Mouse (Mus musculus): ENCODE data around the gene Ch25h.

The Ch25h gene

GRCm38 (mm10) chr19:34474991-34475971 is at the start of gene Ch25h:
Ch25h (minus strand) TSS chr19:34475164.
- peak; percentile 63 to 66 for DNase-seq

DNA sequence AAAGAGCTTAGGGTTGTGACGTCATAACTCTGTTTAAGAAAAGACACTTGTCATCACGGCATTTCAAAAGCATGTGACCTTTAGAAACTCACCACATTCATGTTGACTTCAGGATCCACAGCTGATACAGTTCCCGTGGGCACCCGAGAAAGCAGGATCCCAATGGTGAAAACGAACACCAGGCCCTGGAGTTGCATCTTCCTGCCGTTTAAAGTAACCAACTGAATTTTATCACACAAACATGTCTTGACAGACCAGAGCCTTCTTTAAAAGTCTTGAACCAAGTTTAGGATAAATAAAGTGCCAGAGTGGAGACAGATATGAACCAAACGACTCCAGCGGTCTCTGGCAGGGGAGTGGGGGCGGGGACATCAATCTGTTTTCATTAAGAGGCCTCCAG is 49.7 kb upstream of the Ch25h start:
- no peak for DNase-seq

GRCm38 (mm10) chr19:34523106-34523725 is 48.3 kb upstream of the Ch25h start:
- DNase-seq: no peak

GRCm38 (mm10) chr19:34521978-34522377 is 47.0 kb upstream of the Ch25h start:
- no peak for DNase-seq

GRCm38 (mm10) chr19:34521361-34521760 is 46.4 kb upstream of the Ch25h start:
- DNase-seq: no peak

DNA sequence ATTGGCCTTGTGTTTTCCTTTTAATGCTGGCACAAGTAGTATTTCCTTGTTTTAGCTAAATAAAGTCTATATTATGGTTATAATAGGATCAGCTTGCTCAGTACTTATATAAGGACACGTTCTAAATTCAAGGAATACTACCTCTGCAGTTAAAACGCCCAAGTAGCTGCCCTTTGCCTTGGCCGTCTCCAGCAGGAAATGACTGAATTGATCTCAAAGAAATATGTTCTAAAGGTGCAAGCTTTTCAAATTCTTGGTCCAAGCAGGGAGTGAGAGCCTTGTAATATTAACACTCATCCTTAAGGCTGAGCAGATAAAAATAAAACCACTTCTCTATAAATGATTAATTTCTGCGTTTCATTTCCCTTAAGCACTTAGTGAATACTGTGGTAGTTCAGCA is 45.1 kb upstream of the Ch25h start:
- no peak for DNase-seq

GRCm38 (mm10) chr19:34519646-34520045 is 44.7 kb upstream of the Ch25h start:
- DNase-seq: no peak

GRCm38 (mm10) chr19:34518786-34519185 is 43.8 kb upstream of the Ch25h start:
- peak in 1 of 2 experiments; percentile 12 for DNase-seq

GRCm38 (mm10) chr19:34517812-34518594 is 43.0 kb upstream of the Ch25h start:
- peak; percentile 63 to 65 for DNase-seq

GRCm38 (mm10) chr19:34517197-34517596 is 42.2 kb upstream of the Ch25h start:
- DNase-seq: no peak

DNA sequence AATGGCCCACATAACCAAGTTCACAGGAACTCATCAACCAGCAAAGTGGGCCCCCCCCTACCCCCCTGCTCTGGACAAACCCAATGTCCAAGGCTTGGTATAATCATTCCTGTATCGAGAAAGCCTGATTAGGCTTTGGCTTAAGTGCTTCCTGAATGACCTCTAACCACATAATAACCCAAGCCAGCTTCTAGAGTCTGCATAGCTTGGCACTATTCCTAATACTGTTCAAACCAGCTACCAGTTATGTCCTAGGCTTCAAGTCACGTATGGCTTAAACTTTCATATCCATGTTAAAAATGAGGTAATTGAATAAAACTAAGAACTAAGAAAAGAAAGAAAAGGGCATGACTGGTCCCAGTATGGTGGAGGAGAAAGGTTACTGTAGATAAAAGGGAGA is 41.4 kb upstream of the Ch25h start:
- no peak for DNase-seq

DNA sequence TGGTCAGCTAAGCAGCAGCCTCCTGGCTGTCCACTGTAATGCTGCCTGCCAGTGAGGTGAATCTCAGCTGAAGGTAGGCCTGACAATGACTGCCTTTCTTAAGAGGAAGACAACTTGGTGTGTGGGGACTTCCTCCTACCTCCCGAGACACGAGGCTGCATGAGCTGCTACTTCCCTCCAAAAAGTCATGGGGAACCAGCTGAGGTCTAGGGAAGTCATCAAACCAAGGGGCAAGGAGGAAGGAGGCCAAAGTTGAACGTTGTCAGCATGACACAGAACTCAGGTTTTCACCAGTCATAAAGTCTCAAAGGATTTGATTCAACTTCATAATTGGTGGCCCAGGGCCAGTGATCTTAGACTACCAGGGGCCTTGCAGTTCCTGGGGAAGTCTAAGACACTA is 40.7 kb upstream of the Ch25h start:
- no peak for DNase-seq

GRCm38 (mm10) chr19:34511528-34511927 is 36.6 kb upstream of the Ch25h start:
- DNase-seq: no peak

GRCm38 (mm10) chr19:34510717-34511116 is 35.8 kb upstream of the Ch25h start:
- no peak for DNase-seq

DNA sequence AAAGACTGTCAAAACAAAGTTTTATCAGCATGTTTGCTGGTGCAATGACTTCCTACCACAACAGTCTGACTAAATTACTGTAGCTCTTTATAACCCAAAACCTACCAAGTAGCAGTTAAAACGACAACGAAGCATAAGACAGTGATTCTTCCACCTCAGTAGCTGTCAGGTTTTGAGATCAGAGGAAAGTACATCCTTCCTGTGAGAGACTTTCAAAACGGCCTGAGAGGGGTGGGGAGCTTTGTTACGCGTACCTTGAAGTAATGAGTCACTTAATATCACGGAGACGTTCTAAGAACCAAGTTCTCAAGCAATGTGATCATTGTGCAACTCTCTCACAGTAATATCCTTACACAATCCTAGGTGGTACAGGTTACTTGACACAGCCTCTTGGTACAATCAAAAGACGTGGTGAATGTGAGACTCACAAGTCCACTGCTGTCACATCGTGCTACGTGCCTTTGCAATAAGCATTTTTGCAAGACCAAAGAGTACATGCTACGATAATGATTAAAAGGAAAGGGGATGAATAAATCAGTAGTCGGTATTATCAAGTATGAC is 30.3 kb upstream of the Ch25h start:
- DNase-seq: no peak

- peak; percentile 73 to 81 for DNase-seq
Observed at GRCm38 (mm10) chr19:34500763-34501162, 25.8 kb upstream of the Ch25h start.

DNA sequence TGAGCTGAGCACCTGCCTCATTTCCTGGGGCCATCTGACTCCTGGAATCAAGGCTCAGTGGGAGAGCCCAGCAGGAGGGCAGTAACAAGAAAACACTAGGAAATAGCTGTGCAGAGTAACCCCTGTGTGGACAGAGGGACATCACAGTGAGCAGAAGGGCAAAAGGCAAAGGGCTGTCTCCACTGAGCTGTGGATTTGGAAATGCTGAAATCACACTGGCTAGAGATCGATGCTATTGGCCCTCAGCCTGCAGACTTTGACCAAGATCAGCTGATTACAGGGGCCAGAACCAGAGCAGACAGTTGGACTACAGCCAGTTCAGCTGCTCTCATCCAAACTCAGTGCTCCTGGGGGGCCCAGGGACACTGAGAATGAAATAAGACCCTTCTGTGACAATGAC is 21.4 kb upstream of the Ch25h start:
- peak in 1 of 2 experiments; percentile 36 for DNase-seq

DNA sequence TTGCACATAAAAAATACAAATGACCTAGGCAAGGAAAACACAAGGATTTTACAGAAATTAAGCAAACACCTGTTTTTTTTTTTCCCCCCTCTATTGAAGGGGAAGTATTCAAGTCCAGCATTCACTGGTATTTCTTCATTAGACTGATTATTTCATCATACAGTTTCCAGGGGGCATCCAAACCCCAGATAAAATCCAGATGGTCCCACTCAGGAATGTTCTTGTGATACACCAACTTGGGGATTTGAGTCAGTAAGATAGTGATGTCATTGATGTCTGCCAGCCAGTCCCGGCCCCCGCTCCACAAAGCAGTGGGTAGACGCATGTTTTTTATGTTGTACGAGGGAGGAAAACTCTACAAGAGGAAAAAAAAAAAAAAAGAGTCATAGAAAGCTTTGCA is 18.9 kb upstream of the Ch25h start:
- no peak for DNase-seq

DNA sequence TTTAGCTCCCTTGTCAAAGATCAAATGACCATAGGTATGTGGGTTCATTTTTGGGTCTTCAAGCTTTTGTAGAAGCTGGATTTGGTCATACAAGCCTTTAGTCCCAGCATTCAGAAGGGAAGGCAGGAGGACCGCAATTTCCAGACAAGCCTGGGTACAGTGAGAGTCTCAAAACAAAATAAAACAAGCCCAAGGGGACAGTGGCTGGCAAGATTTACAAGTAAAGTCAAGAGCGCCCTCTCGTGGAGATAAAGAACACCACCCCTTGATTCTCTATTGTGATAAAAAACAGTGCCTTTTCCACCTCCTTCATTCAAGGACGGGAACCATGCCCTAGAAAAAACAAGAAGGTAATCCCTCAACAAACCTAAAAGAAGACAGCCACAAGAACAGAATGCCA is 8.6 kb upstream of the Ch25h start:
- DNase-seq: peak; percentile 68 to 78

- peak; percentile 21 to 31 for DNase-seq
Observed at GRCm38 (mm10) chr19:34474228-34474990, 555 bp downstream of the Ch25h start.

DNA sequence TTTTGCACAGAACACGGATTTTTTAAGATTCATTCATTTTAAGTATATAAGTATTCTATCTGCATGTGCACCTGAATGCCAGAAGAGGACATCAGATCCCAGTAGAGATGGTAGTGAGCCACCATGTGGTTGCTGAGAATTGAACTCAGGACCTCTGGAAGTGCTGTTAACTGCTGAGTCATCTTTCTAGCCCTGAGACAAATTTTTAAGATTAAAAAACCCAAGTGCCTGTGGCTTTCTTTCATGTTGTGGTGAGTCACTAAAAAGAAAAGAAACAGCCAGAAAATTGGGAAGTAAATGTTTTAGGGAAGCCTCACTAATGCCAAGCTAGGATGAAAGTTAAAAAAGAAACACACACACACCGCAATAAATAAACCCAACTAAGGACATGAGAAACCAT is 3.3 kb downstream of the Ch25h start:
- DNase-seq: no peak

DNA sequence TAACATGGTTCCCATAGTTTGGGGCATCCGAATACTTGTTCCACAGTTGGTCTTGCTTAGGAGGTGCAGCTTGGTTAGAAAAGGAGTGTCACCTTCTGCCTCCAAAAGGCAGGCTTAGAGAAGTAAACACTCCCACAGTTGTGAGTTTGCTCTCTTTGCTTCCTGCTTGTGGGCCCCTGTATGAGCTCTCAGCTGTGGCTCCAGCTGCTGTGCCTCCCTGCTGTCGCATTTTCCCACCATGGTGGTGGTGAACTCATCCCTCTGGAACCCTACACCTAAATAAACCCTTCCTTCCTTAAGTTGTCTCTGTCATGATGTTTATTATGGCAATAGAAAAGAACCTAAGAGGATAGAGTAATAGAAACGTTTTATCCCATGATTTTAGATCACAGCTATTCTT is 6.2 kb downstream of the Ch25h start:
- no peak for DNase-seq
